Mouse (Mus musculus) left cerebral cortex, adult 18-20 months (tissue): ENCODE data around the gene Gm1123. TPM values are rescaled to one million over a fixed set of nuclear protein-coding genes. Genes with fewer than 3 reads are reported as not detected.
A peak's percentile ranks its signal among the peaks of the same experiment; 100 is the strongest.

ENCODE experiments used
- DNase-seq, 2 experiments: peaks; one replicate each; pipeline ENCODE4 v3.0.0; 2021 to 2022; ENCODE audit warnings: low spot score in 2 of 2, mixed read lengths in 1 of 2
- total RNA-seq, 2 experiments: library from RNA; stranded (reverse); gene quantifications; 2 replicates each; pipeline ENCODE4 v1.2.3; 2021

Gene Gm1123
- total RNA-seq, 2 experiments from 2014 or later, result not detected

DNA sequence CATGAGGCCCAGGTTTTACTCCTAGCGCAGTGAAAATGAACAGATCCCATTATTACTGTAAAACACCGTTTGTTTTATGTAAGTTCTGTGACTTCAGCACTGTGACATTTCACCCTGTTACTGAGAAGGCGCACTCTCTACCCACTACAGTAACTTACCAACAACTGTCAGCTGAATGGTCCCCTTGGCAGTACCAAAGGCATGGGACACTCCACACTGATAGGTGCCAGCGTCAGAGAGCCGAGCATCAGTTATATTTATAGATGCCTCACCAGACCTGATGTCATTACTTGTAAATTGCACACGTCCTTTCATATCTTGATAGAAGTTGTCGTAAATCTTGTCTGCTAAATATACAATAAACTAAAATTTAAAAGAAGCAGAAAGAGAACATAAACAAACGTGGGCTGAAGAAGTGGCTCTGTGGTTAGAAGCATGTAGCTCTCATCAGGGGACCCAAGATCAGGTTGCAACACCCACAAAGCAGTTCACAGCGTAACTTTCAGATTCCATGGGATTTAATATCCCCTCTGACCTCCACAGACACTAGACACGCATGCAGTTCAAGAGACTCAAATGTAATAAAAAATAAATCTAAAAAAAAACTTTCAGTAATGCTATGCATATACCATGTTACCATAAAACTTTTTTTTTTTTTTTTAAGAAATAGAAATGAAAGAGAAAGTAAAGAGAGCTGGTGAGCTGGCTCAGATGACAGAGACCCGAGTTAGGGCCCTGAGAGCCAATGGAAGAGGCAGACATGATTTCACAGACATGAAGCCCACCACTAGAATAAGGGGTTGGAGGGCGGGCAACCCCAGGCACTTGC is 26.2 kb downstream of the Gm1123 start:
- DNase-seq, result no peak

- DNase-seq, result no peak
These were observed 34.2 kb downstream of the Gm1123 start for GRCm38 (mm10) chr9:99001326-99001725.

DNA sequence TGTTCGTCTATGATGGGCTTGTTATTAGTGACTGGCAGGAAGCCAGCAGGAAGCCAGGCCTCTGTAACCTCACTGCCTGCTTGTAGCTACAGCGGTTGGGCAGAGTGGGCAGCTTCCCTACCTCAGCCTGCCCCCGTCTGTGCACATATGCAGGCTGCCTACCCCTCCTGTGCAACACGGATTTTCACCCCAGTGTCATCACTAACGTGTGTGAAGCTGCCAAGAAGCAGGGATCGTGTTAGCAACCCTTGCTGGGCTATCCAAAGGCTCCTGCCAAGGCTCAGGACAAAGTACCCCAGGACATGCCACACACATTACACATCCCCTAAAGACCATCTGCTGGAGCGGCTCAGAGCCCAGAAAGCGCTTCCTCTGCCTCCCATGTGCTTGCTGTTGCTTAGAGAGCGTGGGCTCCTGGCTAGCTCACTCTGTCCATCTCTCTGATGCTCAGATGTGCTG is 35.6 kb downstream of the Gm1123 start:
- peak; percentile 15 to 64 for DNase-seq

DNA sequence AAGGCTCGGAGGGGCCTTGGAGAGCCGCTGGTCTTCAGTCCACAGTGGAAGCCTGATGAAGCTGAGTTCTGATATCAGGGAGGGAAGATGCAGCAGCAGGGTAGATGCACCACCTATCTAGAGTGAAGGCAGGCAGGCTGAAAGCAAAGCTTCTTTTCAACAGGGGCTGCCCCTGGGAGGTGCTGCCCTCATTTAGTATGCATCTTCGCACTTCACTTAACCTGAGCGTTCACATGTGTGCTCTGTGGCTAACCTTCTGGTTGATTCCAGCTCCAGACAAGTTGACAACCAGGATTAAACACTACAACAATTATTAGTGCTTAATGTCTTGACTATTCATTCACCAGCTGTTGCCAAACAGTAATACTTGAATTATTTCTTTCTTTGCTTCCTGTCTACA is 41.4 kb downstream of the Gm1123 start:
- no peak for DNase-seq

DNA sequence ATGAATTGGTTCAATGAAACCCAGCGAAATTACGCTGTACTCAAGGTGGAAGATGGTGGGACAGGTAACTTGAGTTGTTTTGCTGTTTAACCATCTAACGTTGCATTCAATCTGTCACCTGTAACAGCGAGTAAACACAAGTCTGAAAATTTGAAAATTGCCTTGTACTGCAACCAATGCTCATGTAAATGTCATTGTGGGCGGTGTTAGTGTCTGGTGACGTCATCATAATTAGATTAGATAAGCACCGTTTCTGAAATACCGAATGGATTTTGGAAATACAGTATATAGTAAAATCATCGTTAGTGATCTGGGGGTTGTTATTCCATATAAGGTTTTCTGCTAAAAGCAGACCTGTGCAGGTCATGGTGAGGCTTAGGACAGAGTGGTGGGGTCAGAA is 48.4 kb downstream of the Gm1123 start:
- DNase-seq, result no peak

- DNase-seq, result peak in 1 of 2 experiments; percentile 34
These were observed 48.9 kb downstream of the Gm1123 start for GRCm38 (mm10) chr9:98986476-98987096.

- DNase-seq, result peak; percentile 100
These were observed 49.6 kb downstream of the Gm1123 start, which contains the start of gene Faim for GRCm38 (mm10) chr9:98985800-98986475. TSS of gene Faim (plus strand) at chr9:98986373.

GRCm38 (mm10) chr9:98979431-98980416 is 55.8 kb downstream of the Gm1123 start:
- DNase-seq, result peak; percentile 88 to 93

GRCm38 (mm10) chr9:98976520-98976919 is 59.0 kb downstream of the Gm1123 start:
- DNase-seq, result no peak

GRCm38 (mm10) chr9:98976081-98976480 is 59.4 kb downstream of the Gm1123 start:
- no peak for DNase-seq

DNA sequence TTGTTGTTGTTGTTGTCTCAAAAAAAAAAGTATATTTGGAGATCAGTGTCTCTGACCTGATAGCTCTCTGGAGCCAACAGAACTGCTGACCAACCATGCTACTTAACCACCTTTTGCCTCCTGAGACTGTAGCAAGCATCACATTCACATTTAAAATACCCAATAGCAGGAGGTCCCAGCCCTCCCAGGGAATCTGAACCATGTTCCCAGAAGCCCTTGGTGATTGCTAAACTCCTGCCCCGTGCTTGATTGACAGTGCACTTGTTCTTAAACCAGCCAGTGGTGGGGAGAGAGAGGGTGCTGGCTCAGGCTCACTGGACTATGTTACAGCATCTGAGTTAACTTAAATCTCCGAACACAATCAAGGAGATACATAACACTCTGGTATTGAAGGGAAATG is 60.6 kb downstream of the Gm1123 start:
- no peak for DNase-seq

- DNase-seq, result no peak
These were observed 62.0 kb downstream of the Gm1123 start for GRCm38 (mm10) chr9:98973561-98973960.

DNA sequence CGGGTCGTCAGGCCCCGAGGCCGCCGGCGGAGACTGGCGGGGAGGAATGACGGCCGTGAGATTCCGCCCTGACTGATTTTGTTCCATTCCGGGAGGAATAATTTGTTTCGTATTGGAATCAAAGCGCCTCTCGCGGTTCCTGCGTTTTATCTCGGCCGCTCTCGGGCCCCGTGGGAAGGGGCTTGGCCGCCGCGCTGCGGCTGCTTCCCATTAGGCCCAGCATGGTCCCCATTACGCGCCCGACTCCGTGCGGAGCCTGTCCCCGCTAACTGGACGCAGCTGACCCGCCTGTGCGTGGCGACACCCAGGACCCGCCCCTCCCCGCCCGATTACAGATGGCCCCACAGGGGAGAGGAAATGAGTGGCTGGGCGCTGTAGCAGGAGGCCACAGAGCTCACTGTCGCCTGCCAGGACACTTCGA is 62.4 kb downstream of the Gm1123 start:
- no peak for DNase-seq

- peak in 1 of 2 experiments; percentile 21 for DNase-seq
These were observed 70.4 kb downstream of the Gm1123 start for GRCm38 (mm10) chr9:98965084-98965483.

- no peak for DNase-seq
These were observed 71.9 kb downstream of the Gm1123 start for GRCm38 (mm10) chr9:98963661-98964060.

DNA sequence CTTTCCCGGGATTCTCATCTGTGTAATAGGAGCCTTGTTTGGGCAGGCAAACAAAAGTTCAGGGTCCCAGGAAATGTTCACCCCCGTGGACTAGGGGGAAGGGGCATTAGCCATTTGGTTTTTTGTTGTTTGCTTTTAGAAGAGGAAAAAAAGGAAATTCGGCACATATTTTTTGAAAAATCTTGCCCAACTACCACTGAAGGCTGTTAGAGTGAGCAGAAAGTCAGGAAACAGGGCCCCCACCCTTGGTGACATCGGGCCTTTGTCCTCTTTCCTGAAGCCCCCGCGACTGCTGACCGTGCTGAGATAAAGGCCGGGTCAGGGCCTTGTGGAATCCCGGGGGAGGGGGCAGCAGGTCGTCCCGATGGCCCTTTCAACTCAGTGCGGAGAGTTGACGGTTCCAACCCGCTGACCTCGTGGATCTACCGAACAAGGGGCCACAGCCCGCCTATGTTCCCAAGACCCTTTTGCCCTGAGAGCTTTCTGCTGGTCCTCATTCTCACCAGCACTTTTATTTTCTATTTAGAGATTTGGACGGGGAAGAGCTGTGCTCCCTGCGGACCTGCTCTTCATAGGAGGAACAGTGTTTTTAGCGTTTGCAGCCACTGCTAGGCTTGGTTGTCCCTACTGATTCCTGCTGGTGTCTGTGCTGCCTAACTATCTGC is 72.9 kb downstream of the Gm1123 start:
- DNase-seq, result no peak

GRCm38 (mm10) chr9:98961591-98962477 is 73.7 kb downstream of the Gm1123 start:
- DNase-seq, result no peak

DNA sequence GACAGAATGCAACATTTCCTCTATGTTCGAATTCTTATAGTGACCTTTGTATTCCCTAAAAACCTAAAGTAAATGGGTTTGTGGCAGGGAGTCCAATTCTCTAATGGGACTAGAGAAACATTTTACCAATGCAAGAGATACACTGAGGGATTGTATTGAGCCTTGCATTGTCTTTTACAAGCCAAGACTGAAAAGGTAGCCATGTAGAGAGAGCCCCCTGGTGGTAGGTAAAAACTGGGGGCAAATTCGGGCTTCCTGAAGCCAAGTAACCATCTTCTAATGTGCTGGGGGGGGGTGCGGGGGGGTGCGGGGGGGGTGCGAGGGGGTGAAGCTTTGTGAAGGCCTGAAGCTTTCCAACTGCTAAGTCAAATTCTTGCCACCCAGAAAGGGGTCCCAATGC is 75.2 kb downstream of the Gm1123 start:
- no peak for DNase-seq

DNA sequence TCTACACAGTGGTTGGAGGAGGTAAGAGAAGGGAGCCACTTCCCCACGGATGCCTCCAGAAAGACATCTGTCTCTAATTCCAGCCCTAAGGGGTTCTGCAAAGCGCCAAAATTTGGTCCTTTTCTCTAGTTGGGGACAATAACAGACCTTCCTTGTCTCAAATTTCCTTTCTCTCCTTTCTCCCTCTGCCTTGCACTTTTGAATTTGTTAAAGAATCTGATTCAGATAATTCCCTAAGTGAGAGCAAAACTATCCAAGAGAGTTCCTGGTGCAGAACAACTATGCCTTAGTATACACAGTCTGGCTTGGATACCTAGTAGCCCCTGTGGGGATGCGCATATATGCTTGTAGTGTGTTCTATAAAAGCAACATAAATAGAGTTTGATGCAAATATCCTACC is 75.7 kb downstream of the Gm1123 start:
- no peak for DNase-seq
